Comparison of ENCODE assay signal across 13 mouse cellular contexts in the genomic region with DNA sequence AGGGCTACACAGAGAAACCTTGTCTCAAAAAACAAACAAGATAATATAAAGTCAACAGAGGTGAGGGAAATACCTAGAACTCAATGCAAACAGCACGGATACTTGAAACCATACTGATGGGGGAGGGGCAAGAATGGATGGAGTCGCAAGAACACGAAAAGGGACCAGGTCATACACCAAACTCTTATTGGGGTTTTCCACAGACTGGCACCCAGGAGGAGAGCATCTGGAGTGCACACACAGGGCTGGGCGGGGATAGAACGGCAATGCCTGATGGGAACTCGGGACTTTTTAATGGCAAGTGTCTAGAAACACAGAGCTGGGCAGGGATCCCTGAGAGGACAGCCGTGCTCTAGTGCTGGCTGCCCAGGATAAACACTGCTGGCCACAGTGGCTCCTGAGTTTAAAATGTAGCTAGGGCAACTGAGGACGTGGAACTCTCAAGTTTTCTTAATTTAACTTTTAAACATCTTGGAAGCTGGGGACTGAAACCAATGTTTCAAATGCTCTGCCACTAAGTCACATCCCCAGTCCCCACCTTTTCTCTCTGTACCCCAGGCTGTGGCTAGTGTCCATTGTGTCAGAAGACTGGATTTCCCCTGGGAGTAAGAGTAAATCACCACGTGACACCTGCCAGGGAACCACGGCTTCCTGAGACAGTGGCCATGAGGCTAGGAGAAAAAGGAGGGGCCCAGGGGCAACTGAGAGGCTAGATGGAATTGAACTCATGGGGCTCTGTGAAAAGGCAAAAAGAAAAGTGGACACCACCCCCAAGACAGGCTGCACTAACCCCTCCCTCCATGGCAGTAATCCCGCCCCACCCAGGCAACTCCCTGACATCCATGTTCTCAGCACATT.
DNase-seq lines count a peak whose midpoint lies in the region; ATAC-seq and TF ChIP-seq lines count a peak whose summit lies in the region.
"Had no signal": no experiment of that assay in that cellular context is flagged by ENCODE, and none has a peak within 500 bp of the region (broad histone marks: within the 10 kb centered on the region; RNA-seq: fewer than 3 reads in every experiment).

No protein-coding gene starts in this region.

- TF ChIP-seq CTCF in liver, adult 2 months (IDR thresholded peaks at IDR 0.05; ENCODE audit: low read depth, low read length), result no peak
- no peak for TF ChIP-seq CTCF in CH12.LX (conservative IDR thresholded peaks at IDR 0.05 in 1 of 2, IDR thresholded peaks at IDR 0.05 in 1 of 2; ENCODE audit: low read depth in 2 of 2, low read length in 2 of 2)

- no peaks in the 10 kb centered on the region for H3K9me3 ChIP-seq in heart, embryonic 15.5 days (replicated peaks)
- no peaks in the 10 kb centered on the region for H3K9me3 ChIP-seq in CH12.LX (replicated peaks; ENCODE audit: low read length)
- H3K9me3 ChIP-seq in embryonic facial prominence, embryonic 11.5 days (replicated peaks; ENCODE audit: control insufficient read depth, low read length), result no peaks in the 10 kb centered on the region

- intact Hi-C loops in heart, postnatal 10 days (cut with DNase I), result no loop called here

- TF ChIP-seq RAD21 in CH12.LX (IDR thresholded peaks at IDR 0.05; ENCODE audit: low read depth, low read length), result no peak

- no peak for TF ChIP-seq POLR2A in liver, adult 2 months (IDR thresholded peaks at IDR 0.05; ENCODE audit: extremely low read depth, insufficient read depth, low read length)
- no peak for TF ChIP-seq POLR2A in CH12.LX (IDR thresholded peaks at IDR 0.05; ENCODE audit: low read depth, low read length)

- no peak overlapping the region for H3K9ac ChIP-seq in heart, embryonic 15.5 days
- H3K9ac ChIP-seq in liver, adult 2 months (ENCODE audit: low read depth, low read length), result no peak overlapping the region
- peak overlapping the region; percentile 11; the same call in 1 of the 2 replicates for H3K9ac ChIP-seq in CH12.LX (ENCODE audit: insufficient read depth, low read depth)
- H3K9ac ChIP-seq in embryonic facial prominence, embryonic 11.5 days (replicated peaks; ENCODE audit: low read length), result no peak overlapping the region

- peak overlapping the region; percentile 28; the same call in 1 of the 2 replicates for H3K27ac ChIP-seq in heart, embryonic 15.5 days
- H3K27ac ChIP-seq in liver, adult 2 months (replicated peaks; ENCODE audit: insufficient read depth, low read depth, low read length), result peak overlapping the region; percentile 60
- peak overlapping the region; percentile 68 for H3K27ac ChIP-seq in CH12.LX (ENCODE audit: insufficient read depth, low read depth)
- 0 out of 2 replicates have a peak overlapping the region, but pooled peaks have one; percentile 6 for H3K27ac ChIP-seq in embryonic facial prominence, embryonic 11.5 days (replicated peaks; ENCODE audit: low read depth, low read length)

- H3K4me1 ChIP-seq in heart, embryonic 15.5 days (replicated peaks), result peaks cover 90% of the 10 kb centered on the region
- H3K4me1 ChIP-seq in liver, adult 2 months (ENCODE audit: control insufficient read depth, insufficient read depth, low read length), result peaks cover 37% of the 10 kb centered on the region
- peaks cover 60 to 93% of the 10 kb centered on the region in 2 experiments for H3K4me1 ChIP-seq in CH12.LX (ENCODE audit: control insufficient read depth in 1 of 2, insufficient read depth in 2 of 2)
- peaks cover 15% of the 10 kb centered on the region for H3K4me1 ChIP-seq in embryonic facial prominence, embryonic 11.5 days (ENCODE audit: control insufficient read depth, insufficient read depth, low read length)

- no peaks in the 10 kb centered on the region for H3K27me3 ChIP-seq in heart, embryonic 15.5 days
- no peaks in the 10 kb centered on the region for H3K27me3 ChIP-seq in liver, adult 2 months (ENCODE audit: control insufficient read depth, insufficient read depth, low read length)
- no peaks in the 10 kb centered on the region for H3K27me3 ChIP-seq in CH12.LX (replicated peaks)
- no peaks in the 10 kb centered on the region for H3K27me3 ChIP-seq in embryonic facial prominence, embryonic 11.5 days (ENCODE audit: control insufficient read depth, insufficient read depth, low read length)

- 67% methylated on average over 11 of the region's 11 CpGs for WGBS in heart, embryonic 15.5 days
- 33% methylated on average over 11 of the region's 11 CpGs for WGBS in liver, adult 2 months
- WGBS in embryonic facial prominence, embryonic 11.5 days, result 59% methylated on average over 11 of the region's 11 CpGs

- no peak overlapping the region for H3K4me3 ChIP-seq in heart, embryonic 15.5 days
- H3K4me3 ChIP-seq in liver, adult 2 months (ENCODE audit: insufficient read depth, low read depth, low read length), result no peak overlapping the region
- no peak overlapping the region for H3K4me3 ChIP-seq in CH12.LX (replicated peaks in 1 of 3; ENCODE audit: low read depth in 2 of 3, low read length in 2 of 3, poor library complexity in 1 of 3)
- no peak overlapping the region for H3K4me3 ChIP-seq in embryonic facial prominence, embryonic 11.5 days (ENCODE audit: low read depth, low read length)

- TF ChIP-seq EP300 in CH12.LX (IDR thresholded peaks at IDR 0.05; ENCODE audit: low read length), result no peak

- peaks cover 65% of the 10 kb centered on the region for H3K79me2 ChIP-seq in liver, adult 2 months (ENCODE audit: control insufficient read depth, insufficient read depth, low read length)
- peaks cover 70% of the 10 kb centered on the region for H3K79me2 ChIP-seq in CH12.LX (replicated peaks; ENCODE audit: control insufficient read depth, extremely low read depth, insufficient read depth, poor library complexity, severe bottlenecking)

- DNase-seq in heart, postnatal 10 days, result no peak
- DNase-seq in liver, adult 2 months (ENCODE audit: extremely low read depth, low read depth, low spot score), result peak; percentile 52
- DNase-seq in liver (no peak), CH12.LX (ENCODE audit: extremely low read depth) (peak; percentile 77)
- DNase-seq in embryonic facial prominence, embryonic 11.5 days (ENCODE audit: low spot score), result no peak
- DNase-seq in urinary bladder, adult 2 months (ENCODE audit: low spot score), result no peak
- DNase-seq in ovary, adult 18-20 months (ENCODE audit: low spot score), result no peak
- DNase-seq: cerebellum, adult 18-20 months; embryo, embryonic 11 days had no signal

- peaks cover 15% of the 10 kb centered on the region; the same call in 1 of the 2 replicates for H3K36me3 ChIP-seq in heart, embryonic 15.5 days
- H3K36me3 ChIP-seq in liver, adult 2 months (ENCODE audit: control insufficient read depth, insufficient read depth, low read length), result no peaks in the 10 kb centered on the region; the same call in 1 of the 2 replicates
- peaks cover 20 to 70% of the 10 kb centered on the region in 2 experiments for H3K36me3 ChIP-seq in CH12.LX (replicated peaks in 1 of 2; ENCODE audit: control insufficient read depth in 1 of 2, insufficient read depth in 1 of 2, low read length in 1 of 2)
- no peaks in the 10 kb centered on the region; the same call in 1 of the 2 replicates for H3K36me3 ChIP-seq in embryonic facial prominence, embryonic 11.5 days (replicated peaks; ENCODE audit: control insufficient read depth, insufficient read depth, low read depth, low read length)

- H3K4me2 ChIP-seq in heart, embryonic 15.5 days, result no peak overlapping the region
- H3K4me2 ChIP-seq in CH12.LX (ENCODE audit: insufficient read depth, low read depth, poor library complexity, severe bottlenecking), result peak overlapping the region; percentile 48
- no peak overlapping the region for H3K4me2 ChIP-seq in embryonic facial prominence, embryonic 11.5 days (ENCODE audit: low read depth, low read length)

- in situ Hi-C loops in CH12.LX (cut with MboI; ENCODE audit: low pct_ligation_motif_present, low pct_unique_long_range_greater_than_20kb, low sequenced_read_pairs), result no loop called here

- ATAC-seq in heart, embryonic 15.5 days (replicated peaks; ENCODE audit: insufficient number of reproducible peaks, insufficient read depth, low FRiP score, low read depth), result no peak
- no peak for ATAC-seq in embryonic facial prominence, embryonic 11.5 days (replicated peaks; ENCODE audit: insufficient number of reproducible peaks, low FRiP score, low TSS enrichment, low read depth)
- ATAC-seq: forebrain, embryonic 14.5 days; hindbrain, embryonic 16.5 days; lung, postnatal 0 days had no signal

- dilution Hi-C loops in CH12.LX (cut with MboI; ENCODE audit: extremely low pct_ligation_motif_present, extremely low pct_unique_long_range_greater_than_20kb, low sequenced_read_pairs), result no loop called here

TF ChIP-seq in CH12.LX, 34 proteins besides CTCF, POLR2A, EP300 and RAD21 (continues in another document):
- no peak for TF ChIP-seq ETS1 (conservative IDR thresholded peaks at IDR 0.05; ENCODE audit: low read depth, low read length)
- TF ChIP-seq ZKSCAN1 (IDR thresholded peaks at IDR 0.05; ENCODE audit: borderline replicate concordance, low read depth, low read length), result no peak
- no peak for TF ChIP-seq MYC (IDR thresholded peaks at IDR 0.05; ENCODE audit: low read depth, low read length)
- TF ChIP-seq MXI1 (IDR thresholded peaks at IDR 0.05; ENCODE audit: low read depth, low read length), result peak; percentile 52; the same call in 1 of the 2 replicates
- TF ChIP-seq UBTF (IDR thresholded peaks at IDR 0.05; ENCODE audit: low read depth, low read length), result no peak
- TF ChIP-seq USF1 (IDR thresholded peaks at IDR 0.05; ENCODE audit: low read depth, low read length), result peak; percentile 68
- TF ChIP-seq KAT2A (IDR thresholded peaks at IDR 0.05; ENCODE audit: insufficient replicate concordance, low read length), result no peak
- no peak for TF ChIP-seq JUND (conservative IDR thresholded peaks at IDR 0.05; ENCODE audit: low read depth, low read length)
- TF ChIP-seq USF2 (conservative IDR thresholded peaks at IDR 0.05; ENCODE audit: low read depth, low read length), result peak; percentile 53
- no peak for TF ChIP-seq JUN (IDR thresholded peaks at IDR 0.05; ENCODE audit: insufficient read depth, low read depth, low read length)
- TF ChIP-seq RCOR1 (conservative IDR thresholded peaks at IDR 0.05; ENCODE audit: low read depth, low read length), result no peak
- TF ChIP-seq TBP (conservative IDR thresholded peaks at IDR 0.05; ENCODE audit: low read depth, low read length), result no peak
- no peak for TF ChIP-seq ZC3H11A (IDR thresholded peaks at IDR 0.05; ENCODE audit: low read depth, low read length)
- TF ChIP-seq NRF1 (IDR thresholded peaks at IDR 0.05; ENCODE audit: low read depth, low read length), result no peak
- no peak for TF ChIP-seq MAZ (IDR thresholded peaks at IDR 0.05; ENCODE audit: low read depth, low read length)
- no peak for TF ChIP-seq TCF12 (IDR thresholded peaks at IDR 0.05; ENCODE audit: low read depth, low read length)
- no peak for TF ChIP-seq HCFC1 (IDR thresholded peaks at IDR 0.05; ENCODE audit: low read depth, low read length)
- no peak for TF ChIP-seq MAFK (IDR thresholded peaks at IDR 0.05; ENCODE audit: insufficient replicate concordance, low read length)
- TF ChIP-seq ZMIZ1 (IDR thresholded peaks at IDR 0.05; ENCODE audit: low read depth, low read length), result no peak
- TF ChIP-seq POLR2AphosphoS2 (IDR thresholded peaks at IDR 0.05; ENCODE audit: low read depth, low read length), result no peak
- no peak for TF ChIP-seq SMC3 (IDR thresholded peaks at IDR 0.05; ENCODE audit: low read depth, low read length)

Comparison
In these comparisons a context has a peak if more than half of its experiments do, and no peak if none do; other contexts are left out.
1. DNase-seq: peak in liver, adult 2 months (single experiment) and CH12.LX (single experiment); none in heart, postnatal 10 days (0 of 2), liver (single experiment), embryonic facial prominence, embryonic 11.5 days (single experiment), urinary bladder, adult 2 months (single experiment) and ovary, adult 18-20 months (single experiment).
2. H3K27ac ChIP-seq: peak in every context shown above with its lines; median percentile 68 in CH12.LX; 60 in liver, adult 2 months; 28 in heart, embryonic 15.5 days; 6 in embryonic facial prominence, embryonic 11.5 days.